Mouse (Mus musculus): Measurements from ENCODE around the gene Vangl1. TPM values are rescaled to one million over a fixed set of nuclear protein-coding genes. Genes with fewer than 3 reads are reported as not detected.
A peak's percentile ranks its signal among the peaks of the same experiment; 100 is the strongest.
"Not testable (repeated sequence)": the region's sequence is repeated elsewhere in the genome, so short reads cannot be mapped to it uniquely, and the experiment has no call there.

The Vangl1 gene
- polyA plus RNA-seq, 1 experiment from 2014 or later, result 9.0 TPM

- H3K4me1 ChIP-seq (replicated peaks; ENCODE audit: control insufficient read depth, insufficient read depth, low read length), result peaks cover 22% of the 10 kb centered on the region
- ATAC-seq (ENCODE audit: low FRiP score) (no peak; the same call in 1 of the 2 replicates), DNase-seq (ENCODE audit: low spot score) (no peak)
- H3K9ac ChIP-seq, result no peak overlapping the region
- H3K9me3 ChIP-seq (ENCODE audit: control insufficient read depth, low read length), result no peaks in the 10 kb centered on the region
- peak overlapping the region; percentile 15 for H3K4me2 ChIP-seq (replicated peaks)
- 7% methylated on average over 10 of the region's 10 CpGs for WGBS
- 0 out of 2 replicates have a peak overlapping the region, but pooled peaks have one; percentile 1 for H3K27ac ChIP-seq
- H3K36me3 ChIP-seq (replicated peaks; ENCODE audit: control insufficient read depth, insufficient read depth), result no peaks in the 10 kb centered on the region; the same call in 1 of the 2 replicates
- no peak overlapping the region for H3K4me3 ChIP-seq (replicated peaks; ENCODE audit: low read length)
- no peaks in the 10 kb centered on the region for H3K27me3 ChIP-seq (ENCODE audit: control insufficient read depth, insufficient read depth, low read length)
These were observed 36.8 kb downstream of the Vangl1 start for GRCm38 (mm10) chr3:102167555-102168210.

GRCm38 (mm10) chr3:102166794-102167193 is 37.7 kb downstream of the Vangl1 start:
- Histone ChIP-seq H3K4me2 (replicated peaks) (no peak overlapping the region), H3K4me3 (replicated peaks; ENCODE audit: low read length) (no peak overlapping the region), H3K27me3 (ENCODE audit: control insufficient read depth, insufficient read depth, low read length) (no peaks in the 10 kb centered on the region), H3K27ac (no peak overlapping the region), H3K9ac (no peak overlapping the region), H3K9me3 (ENCODE audit: control insufficient read depth, low read length) (no peaks in the 10 kb centered on the region), H3K36me3 (replicated peaks; ENCODE audit: control insufficient read depth, insufficient read depth) (no peaks in the 10 kb centered on the region; the same call in 1 of the 2 replicates), H3K4me1 (replicated peaks; ENCODE audit: control insufficient read depth, insufficient read depth, low read length) (peaks cover 22% of the 10 kb centered on the region)
- DNase-seq (ENCODE audit: low spot score), result no peak
- no peak for ATAC-seq (ENCODE audit: low FRiP score)
- WGBS, result 84% methylated on average over 8 of the region's 8 CpGs

DNA sequence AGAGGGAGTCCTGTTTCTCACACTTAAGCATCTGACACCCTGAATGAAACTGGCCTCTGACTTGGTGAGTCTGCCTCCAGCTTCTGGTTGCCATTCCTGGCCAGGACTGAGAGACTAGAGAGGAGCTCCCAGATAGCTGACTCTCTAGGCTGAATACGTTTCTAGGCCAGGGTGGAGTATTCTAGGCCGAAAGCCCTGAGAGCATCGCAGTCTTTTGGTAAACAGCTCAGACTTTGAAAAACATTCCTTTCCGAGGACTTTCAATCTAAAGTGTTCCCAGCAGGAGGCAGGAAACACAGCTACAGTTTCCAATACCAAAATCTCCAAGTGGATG is 38.2 kb downstream of the Vangl1 start:
- WGBS, result 74% methylated on average over 4 of the region's 4 CpGs
- no peak for ATAC-seq (ENCODE audit: low FRiP score)
- no peaks in the 10 kb centered on the region for H3K9me3 ChIP-seq (ENCODE audit: control insufficient read depth, low read length)
- H3K36me3 ChIP-seq (replicated peaks; ENCODE audit: control insufficient read depth, insufficient read depth), result no peaks in the 10 kb centered on the region; the same call in 1 of the 2 replicates
- DNase-seq (ENCODE audit: low spot score), result no peak
- no peak overlapping the region for H3K27ac ChIP-seq
- H3K4me1 ChIP-seq (replicated peaks; ENCODE audit: control insufficient read depth, insufficient read depth, low read length), result peaks cover 22% of the 10 kb centered on the region
- H3K4me3 ChIP-seq (replicated peaks; ENCODE audit: low read length), result no peak overlapping the region
- no peak overlapping the region for H3K4me2 ChIP-seq (replicated peaks)
- H3K9ac ChIP-seq, result no peak overlapping the region
- H3K27me3 ChIP-seq (ENCODE audit: control insufficient read depth, insufficient read depth, low read length), result no peaks in the 10 kb centered on the region

DNA sequence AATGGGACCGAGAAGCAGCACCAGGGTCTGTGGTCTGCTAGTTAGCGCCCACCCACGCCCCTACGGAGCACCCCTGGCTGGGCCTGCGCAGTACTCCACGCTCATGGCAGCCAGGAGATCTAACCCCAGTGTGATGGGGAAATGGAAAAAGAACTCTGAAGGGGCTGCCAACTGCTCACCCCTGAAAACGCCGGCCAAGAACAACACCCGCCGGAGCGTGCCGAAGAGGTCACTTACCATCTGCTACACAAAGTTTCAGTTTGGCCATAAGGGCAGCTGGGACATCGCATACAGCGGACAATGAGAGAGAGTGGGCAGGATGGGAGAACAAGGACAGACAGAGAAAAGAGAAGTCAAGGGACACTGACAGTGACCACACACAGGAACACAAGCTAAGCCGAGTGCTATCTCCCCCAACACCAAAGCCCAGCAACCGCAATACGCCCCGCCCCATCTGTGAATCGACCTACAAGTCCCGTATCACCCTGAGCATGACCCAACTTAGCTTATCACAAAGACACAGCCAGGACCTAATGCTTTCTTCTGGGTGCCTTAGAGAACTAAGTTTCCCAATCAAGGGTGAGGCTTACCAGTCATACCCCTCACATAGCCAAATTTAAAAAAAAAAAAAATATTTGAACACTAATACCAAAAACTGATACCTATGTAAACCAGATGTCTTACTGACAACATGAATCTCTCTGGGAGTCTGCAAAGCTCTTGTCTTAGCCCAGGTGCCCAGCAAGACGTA is 38.8 kb downstream of the Vangl1 start:
- no peaks in the 10 kb centered on the region; the same call in 1 of the 2 replicates for H3K36me3 ChIP-seq (replicated peaks; ENCODE audit: control insufficient read depth, insufficient read depth)
- H3K9ac ChIP-seq, result no peak overlapping the region
- ATAC-seq (ENCODE audit: low FRiP score) (no peak), DNase-seq (ENCODE audit: low spot score) (no peak)
- H3K4me3 ChIP-seq (replicated peaks; ENCODE audit: low read length), result no peak overlapping the region
- H3K4me2 ChIP-seq (replicated peaks), result no peak overlapping the region
- no peaks in the 10 kb centered on the region for H3K27me3 ChIP-seq (ENCODE audit: control insufficient read depth, insufficient read depth, low read length)
- H3K27ac ChIP-seq, result no peak overlapping the region
- peaks cover 22% of the 10 kb centered on the region for H3K4me1 ChIP-seq (replicated peaks; ENCODE audit: control insufficient read depth, insufficient read depth, low read length)
- 78% methylated on average over 21 of the region's 21 CpGs for WGBS
- no peaks in the 10 kb centered on the region for H3K9me3 ChIP-seq (ENCODE audit: control insufficient read depth, low read length)

DNA sequence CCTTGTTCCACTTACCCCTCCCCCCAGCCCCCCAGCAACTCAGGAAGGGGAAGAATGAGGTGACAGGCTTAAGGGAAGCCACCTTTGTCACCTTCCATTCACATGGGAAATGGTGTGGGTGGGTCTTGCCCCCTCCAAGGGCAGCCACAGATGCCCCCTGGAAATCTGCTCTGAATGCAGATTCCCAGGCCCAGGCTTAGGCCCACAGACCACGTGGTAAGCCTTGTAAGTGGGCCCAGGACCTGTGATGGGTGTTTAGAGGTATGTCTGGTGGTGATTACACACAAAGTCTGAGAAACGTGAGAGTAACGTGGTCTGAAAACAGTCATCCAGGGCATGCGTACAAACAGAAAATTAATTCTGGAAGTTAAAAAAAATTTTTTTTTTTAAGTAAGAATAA is 39.6 kb downstream of the Vangl1 start:
- ATAC-seq (ENCODE audit: low FRiP score), result no peak

GRCm38 (mm10) chr3:102163861-102164260 is 40.6 kb downstream of the Vangl1 start:
- H3K9me3 ChIP-seq (ENCODE audit: control insufficient read depth, low read length); H3K27ac ChIP-seq; H3K9ac ChIP-seq; ATAC-seq (ENCODE audit: low FRiP score); H3K4me2 ChIP-seq (replicated peaks); H3K4me3 ChIP-seq (replicated peaks; ENCODE audit: low read length); H3K36me3 ChIP-seq (replicated peaks; ENCODE audit: control insufficient read depth, insufficient read depth); H3K27me3 ChIP-seq (ENCODE audit: control insufficient read depth, insufficient read depth, low read length); DNase-seq (ENCODE audit: low spot score): not testable (repeated sequence)
- WGBS, result 81% methylated on average over 1 of the region's 1 CpGs
- peaks cover 14% of the 10 kb centered on the region for H3K4me1 ChIP-seq (replicated peaks; ENCODE audit: control insufficient read depth, insufficient read depth, low read length)

More for the DNA sequence above, 39.6 kb downstream of the Vangl1 start:
- no peak overlapping the region for H3K27ac ChIP-seq
- peaks cover 22% of the 10 kb centered on the region for H3K4me1 ChIP-seq (replicated peaks; ENCODE audit: control insufficient read depth, insufficient read depth, low read length)
- no peaks in the 10 kb centered on the region; the same call in 1 of the 2 replicates for H3K36me3 ChIP-seq (replicated peaks; ENCODE audit: control insufficient read depth, insufficient read depth)
- no peak overlapping the region for H3K9ac ChIP-seq
- H3K4me2 ChIP-seq (replicated peaks), result no peak overlapping the region
- DNase-seq (ENCODE audit: low spot score), result no peak
- H3K27me3 ChIP-seq (ENCODE audit: control insufficient read depth, insufficient read depth, low read length), result no peaks in the 10 kb centered on the region
- 63% methylated on average over 4 of the region's 4 CpGs for WGBS
- no peaks in the 10 kb centered on the region for H3K9me3 ChIP-seq (ENCODE audit: control insufficient read depth, low read length)
- H3K4me3 ChIP-seq (replicated peaks; ENCODE audit: low read length), result no peak overlapping the region

DNA sequence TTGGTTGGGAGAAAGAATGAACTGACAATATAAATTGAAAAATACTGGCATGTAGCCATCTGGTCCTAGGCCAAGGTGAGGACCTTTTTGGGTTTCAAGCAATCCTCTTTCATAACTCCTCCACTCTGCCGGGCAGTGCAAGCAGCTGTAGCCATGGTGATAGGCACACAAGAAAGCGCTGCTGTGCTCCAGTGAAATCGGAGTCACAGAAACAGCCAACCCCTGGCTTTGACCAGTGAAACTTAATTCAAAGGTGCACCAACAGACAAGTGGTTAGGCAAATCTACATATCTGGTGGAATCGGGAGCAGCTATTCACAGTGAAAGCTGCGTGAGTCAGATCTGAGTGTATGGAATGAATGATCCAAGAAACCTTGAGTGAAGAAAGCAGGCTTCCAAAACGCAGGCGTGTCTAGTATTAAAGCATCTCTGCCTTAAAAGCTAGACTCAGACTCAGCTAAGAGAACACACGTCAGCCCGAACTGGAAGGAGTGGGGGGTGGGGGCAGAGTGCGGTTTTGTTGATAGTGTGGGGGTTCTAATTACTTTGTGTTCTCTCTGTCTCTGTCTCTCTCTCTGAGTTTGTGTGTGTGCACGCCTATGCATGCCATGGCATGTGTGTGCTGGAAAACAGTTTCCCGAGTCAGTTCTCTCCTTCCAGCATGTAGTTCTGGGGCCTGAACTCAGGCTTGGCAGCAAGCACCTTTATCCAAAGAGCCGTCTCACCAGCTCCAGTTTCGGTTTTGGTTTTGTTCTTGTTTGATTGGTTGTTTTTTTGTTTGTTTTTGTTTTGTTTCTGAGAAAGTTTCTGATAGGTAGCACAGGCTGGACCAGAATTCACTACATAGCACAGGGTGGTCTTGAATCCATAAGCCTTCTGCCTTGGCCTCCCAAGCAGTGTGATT is 44.8 kb downstream of the Vangl1 start:
- Histone ChIP-seq H3K27ac (peak overlapping the region; percentile 21; the same call in 1 of the 2 replicates), H3K4me3 (replicated peaks; ENCODE audit: low read length) (no peak overlapping the region), H3K4me1 (replicated peaks; ENCODE audit: control insufficient read depth, insufficient read depth, low read length) (no peaks in the 10 kb centered on the region), H3K9ac (no peak overlapping the region), H3K4me2 (replicated peaks) (no peak overlapping the region), H3K36me3 (replicated peaks; ENCODE audit: control insufficient read depth, insufficient read depth) (no peaks in the 10 kb centered on the region), H3K27me3 (ENCODE audit: control insufficient read depth, insufficient read depth, low read length) (no peaks in the 10 kb centered on the region), H3K9me3 (ENCODE audit: control insufficient read depth, low read length) (no peaks in the 10 kb centered on the region)
- 61% methylated on average over 14 of the region's 14 CpGs for WGBS
- ATAC-seq (ENCODE audit: low FRiP score), result peak; percentile 83
- DNase-seq (ENCODE audit: low spot score), result peak; percentile 64

DNA sequence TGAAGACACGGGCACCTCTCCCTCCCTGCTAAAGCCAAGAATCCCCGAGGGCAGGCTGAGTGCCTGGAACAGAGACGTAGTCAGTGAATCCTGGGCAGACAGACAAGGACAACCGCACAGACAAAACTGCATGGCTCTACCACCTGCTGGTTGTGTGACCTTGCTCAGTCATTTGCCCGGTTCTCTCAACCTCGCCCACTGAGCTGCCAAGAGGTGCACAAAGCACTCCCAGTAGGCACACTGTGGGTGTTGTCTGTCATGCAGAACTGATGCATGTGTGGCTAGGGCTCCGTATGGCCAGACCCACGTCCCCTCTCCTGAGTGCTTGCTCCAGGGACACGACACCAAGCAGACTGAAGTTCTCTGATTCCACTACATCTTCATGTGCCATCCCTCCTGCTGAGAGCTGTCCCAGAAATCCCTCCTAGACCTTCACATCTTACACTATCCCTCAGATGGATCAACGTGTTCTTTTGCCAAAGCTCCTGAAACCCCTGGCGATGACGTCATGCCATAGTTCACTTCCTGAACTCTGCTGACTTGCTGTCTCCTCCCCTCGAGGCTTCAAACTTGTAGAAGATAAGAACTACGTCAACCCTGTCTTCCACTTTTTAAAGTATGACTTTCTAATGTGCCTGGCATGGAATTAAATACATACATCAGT is 45.6 kb downstream of the Vangl1 start:
- no peak for DNase-seq (ENCODE audit: low spot score)
- WGBS, result 62% methylated on average over 14 of the region's 14 CpGs
- Histone ChIP-seq H3K4me2 (replicated peaks) (no peak overlapping the region), H3K27ac (no peak overlapping the region), H3K4me1 (replicated peaks; ENCODE audit: control insufficient read depth, insufficient read depth, low read length) (no peaks in the 10 kb centered on the region), H3K4me3 (replicated peaks; ENCODE audit: low read length) (no peak overlapping the region), H3K9ac (no peak overlapping the region), H3K27me3 (ENCODE audit: control insufficient read depth, insufficient read depth, low read length) (no peaks in the 10 kb centered on the region), H3K9me3 (ENCODE audit: control insufficient read depth, low read length) (no peaks in the 10 kb centered on the region), H3K36me3 (replicated peaks; ENCODE audit: control insufficient read depth, insufficient read depth) (no peaks in the 10 kb centered on the region)
- ATAC-seq (ENCODE audit: low FRiP score), result peak; percentile 59; the same call in 1 of the 2 replicates
